Mouse (Mus musculus) MEL (cell line): ENCODE data around the gene Tmem132d. TPM values are rescaled to one million over a fixed set of nuclear protein-coding genes. Genes with fewer than 3 reads are reported as not detected.
A peak's percentile ranks its signal among the peaks of the same experiment; 100 is the strongest.

ENCODE experiments used
- DNase-seq: peaks from one replicate; pipeline ENCODE4 v3.0.0; 2011; ENCODE audit warnings: low read depth, low spot score
- H3K27ac ChIP-seq: 2 replicates; pipeline ENCODE4 v1.5.1; 2012; ENCODE audit warnings: low read depth, mild to moderate bottlenecking, control low read depth, low read length, moderate library complexity; ENCODE audit not compliant: control insufficient read depth
- H3K27me3 ChIP-seq, 2 experiments: fragments of 150-350 bp in 1 of 2; sonication (generic) in 1 of 2; 2 replicates each; pipeline ENCODE4 v1.6.1; 2012; ENCODE audit warnings: low read length in 2 of 2, mild to moderate bottlenecking in 2 of 2, improper control_type of control experiment in 1 of 2, moderate library complexity in 1 of 2; ENCODE audit not compliant: insufficient read depth in 2 of 2, control insufficient read depth in 1 of 2
- H3K36me3 ChIP-seq, 2 experiments: 2 replicates each; pipeline ENCODE4 v1.6.1; 2012 to 2014; ENCODE audit warnings: low read length in 2 of 2, improper control_type of control experiment in 1 of 2, inconsistent platforms in 1 of 2, mild to moderate bottlenecking in 1 of 2; ENCODE audit not compliant: insufficient read depth in 2 of 2, control insufficient read depth in 1 of 2
- H3K4me1 ChIP-seq, 2 experiments: fragments of 150-350 bp in 1 of 2; sonication (generic) in 1 of 2; 2 replicates each; pipeline ENCODE4 v1.6.1; 2012; ENCODE audit warnings: low read length in 2 of 2, improper control_type of control experiment in 1 of 2, mild to moderate bottlenecking in 1 of 2; ENCODE audit not compliant: insufficient read depth in 2 of 2, control insufficient read depth in 1 of 2
- H3K4me3 ChIP-seq, 2 experiments: fragments of 150-350 bp in 1 of 2; sonication (generic) in 1 of 2; 2 replicates each; pipeline ENCODE4 v1.5.1; 2012; ENCODE audit warnings: low read depth in 2 of 2, low read length in 2 of 2, mild to moderate bottlenecking in 2 of 2, moderate library complexity in 2 of 2, control low read depth in 1 of 2, improper control_type of control experiment in 1 of 2; ENCODE audit not compliant: control insufficient read depth in 1 of 2, insufficient read depth in 1 of 2
- H3K79me2 ChIP-seq: 2 replicates; pipeline ENCODE4 v1.6.1; 2012; ENCODE audit warnings: mild to moderate bottlenecking, low read length, moderate library complexity; ENCODE audit not compliant: control insufficient read depth, poor library complexity, insufficient read depth
- H3K9ac ChIP-seq: 2 replicates; pipeline ENCODE4 v1.6.1; 2012; ENCODE audit warnings: low read depth, mild to moderate bottlenecking, control low read depth, low read length, moderate library complexity; ENCODE audit not compliant: control insufficient read depth, poor library complexity, severe bottlenecking
- H3K9me3 ChIP-seq: fragments of 150-350 bp; sonication (generic); replicated peaks from 2 replicates; pipeline ENCODE4 v1.6.1; 2012; ENCODE audit warnings: mild to moderate bottlenecking, low read length, improper control_type of control experiment, moderate library complexity; ENCODE audit not compliant: insufficient read depth
- CTCF ChIP-seq, 3 experiments: IDR thresholded peaks in 2 of 3; conservative IDR thresholded peaks in 1 of 3; 2 replicates each; pipeline ENCODE4 v1.5.1; 2011 to 2012; ENCODE audit warnings: low read length in 3 of 3, low read depth in 2 of 3, mild to moderate bottlenecking in 2 of 3, improper control_type of control experiment in 1 of 3, inconsistent platforms in 1 of 3, mixed read lengths in 1 of 3, moderate library complexity in 1 of 3; ENCODE audit not compliant: control insufficient read depth in 1 of 3, insufficient read depth in 1 of 3, poor library complexity in 1 of 3, severe bottlenecking in 1 of 3
- E2F4 ChIP-seq: IDR thresholded peaks from 2 replicates; pipeline ENCODE4 v1.6.1; 2011; ENCODE audit warnings: low read depth, low read length, improper control_type of control experiment, borderline replicate concordance
- ELF1 ChIP-seq: IDR thresholded peaks from 2 replicates; pipeline ENCODE4 v1.6.1; 2014; ENCODE audit warnings: low read depth, mild to moderate bottlenecking, inconsistent platforms, low read length, improper control_type of control experiment, moderate library complexity
- EP300 ChIP-seq, 2 experiments: IDR thresholded peaks; 2 replicates each; pipeline ENCODE4 v1.6.1; 2011; ENCODE audit warnings: improper control_type of control experiment in 2 of 2, low read length in 2 of 2, low read depth in 1 of 2, mild to moderate bottlenecking in 1 of 2
- GABPA ChIP-seq: IDR thresholded peaks from 2 replicates; pipeline ENCODE4 v1.6.1; 2012; ENCODE audit warnings: low read depth, mild to moderate bottlenecking, inconsistent platforms, low read length, improper control_type of control experiment, moderate library complexity
- HCFC1 ChIP-seq: IDR thresholded peaks from 2 replicates; pipeline ENCODE4 v1.6.1; 2012; ENCODE audit warnings: low read depth, mild to moderate bottlenecking, inconsistent platforms, low read length, improper control_type of control experiment, moderate library complexity
- KAT2A ChIP-seq: conservative IDR thresholded peaks from 2 replicates; pipeline ENCODE4 v1.6.1; 2012; ENCODE audit warnings: low read depth, low read length, improper control_type of control experiment, inconsistent platforms
- MXI1 ChIP-seq: IDR thresholded peaks from 2 replicates; pipeline ENCODE4 v1.6.1; 2011; ENCODE audit warnings: mild to moderate bottlenecking, low read depth, low read length, improper control_type of control experiment
- NELFE ChIP-seq: IDR thresholded peaks from 2 replicates; pipeline ENCODE4 v1.6.1; 2011; ENCODE audit warnings: low read depth, low read length, improper control_type of control experiment
- RCOR1 ChIP-seq: IDR thresholded peaks from 2 replicates; pipeline ENCODE4 v1.6.1; 2012; ENCODE audit warnings: low read depth, mild to moderate bottlenecking, inconsistent platforms, low read length, improper control_type of control experiment
- SIN3A ChIP-seq: IDR thresholded peaks from 2 replicates; pipeline ENCODE4 v1.6.1; 2012; ENCODE audit warnings: low read length, improper control_type of control experiment, inconsistent platforms
- TBP ChIP-seq: IDR thresholded peaks from 2 replicates; pipeline ENCODE4 v1.8.0; 2011; ENCODE audit warnings: low read depth, low read length, improper control_type of control experiment
- TCF12 ChIP-seq: IDR thresholded peaks from 2 replicates; pipeline ENCODE4 v1.6.1; 2014; ENCODE audit warnings: low read depth, mild to moderate bottlenecking, inconsistent platforms, low read length, improper control_type of control experiment, moderate library complexity
- USF2 ChIP-seq, 2 experiments: IDR thresholded peaks; 2 replicates each; pipeline ENCODE4 v1.6.1; 2011 to 2012; ENCODE audit warnings: improper control_type of control experiment in 2 of 2, low read length in 2 of 2, borderline replicate concordance in 1 of 2, inconsistent platforms in 1 of 2, low read depth in 1 of 2, mild to moderate bottlenecking in 1 of 2; ENCODE audit not compliant: insufficient read depth in 1 of 2
- ZC3H11A ChIP-seq: IDR thresholded peaks from 2 replicates; pipeline ENCODE4 v1.6.1; 2012; ENCODE audit warnings: low read depth, mild to moderate bottlenecking, inconsistent platforms, low read length, improper control_type of control experiment
- polyA plus RNA-seq, 2 experiments: library from polyadenylated mRNA; stranded (reverse) in 1 of 2; unstranded in 1 of 2; fragments of >175 nt in 1 of 2; fragments of >200 nt in 1 of 2; gene quantifications; 2 replicates each; pipeline versions ENCODE4 v1.2.1 to v1.2.4; 2012; ENCODE audit warnings: low replicate concordance in 2 of 2, low read depth in 1 of 2; ENCODE audit not compliant: insufficient read length in 2 of 2, insufficient read depth in 1 of 2, missing spikeins in 1 of 2
- total RNA-seq: library from RNA; depleted of rRNA; stranded (reverse); fragments of 300-350 nt; gene quantifications from 2 replicates; pipeline ENCODE4 v1.2.3, GENCODE M21; 2012

Gene Tmem132d
- total and polyA plus RNA-seq, 3 experiments, result not detected

- TF ChIP-seq EP300 (IDR thresholded peaks at IDR 0.05; ENCODE audit: low read depth in 1 of 2, low read length in 2 of 2), result no peak
- no peak for TF ChIP-seq ELF1
- TF ChIP-seq MXI1, result no peak
- no peak for TF ChIP-seq SIN3A
- no peak for TF ChIP-seq HCFC1
- TF ChIP-seq USF2 (IDR thresholded peaks at IDR 0.05; ENCODE audit: borderline replicate concordance in 1 of 2, insufficient read depth in 1 of 2, low read depth in 1 of 2, low read length in 2 of 2), result no peak
- no peak for TF ChIP-seq RCOR1
- no peak for TF ChIP-seq E2F4
- TF ChIP-seq KAT2A, result no peak
- TF ChIP-seq GABPA, result no peak
- no peak for TF ChIP-seq ZC3H11A
- TF ChIP-seq TBP, result no peak
- no peak for TF ChIP-seq NELFE
- TF ChIP-seq TCF12, result no peak
- H3K36me3 ChIP-seq, result no peaks in the 10 kb centered on the region
- H3K9me3 ChIP-seq, result no peaks in the 10 kb centered on the region
- H3K9ac ChIP-seq, result no peak overlapping the region
- H3K27me3 ChIP-seq, result no peaks in the 10 kb centered on the region
- no peak overlapping the region for H3K27ac ChIP-seq
- no peaks in the 10 kb centered on the region for H3K4me1 ChIP-seq
- no peak overlapping the region for H3K4me3 ChIP-seq
- no peak for DNase-seq
- H3K79me2 ChIP-seq, result no peaks in the 10 kb centered on the region
Observed at GRCm38 (mm10) chr5:128113107-128113506, 319.8 kb downstream of the Tmem132d start.

GRCm38 (mm10) chr5:128112518-128112917, 320.4 kb downstream of the Tmem132d start:
- H3K27ac ChIP-seq, result no peak overlapping the region

GRCm38 (mm10) chr5:128111664-128112063, 321.2 kb downstream of the Tmem132d start:
- no peak overlapping the region for H3K27ac ChIP-seq
- peak; percentile 2 for DNase-seq
- peak in 2 of 3 experiments; percentile 28 to 37; a peak in 3 of 6 replicates for TF ChIP-seq CTCF (IDR thresholded peaks at IDR 0.05 in 2 of 3, conservative IDR thresholded peaks at IDR 0.05 in 1 of 3; ENCODE audit: control insufficient read depth in 1 of 3, insufficient read depth in 1 of 3, low read depth in 2 of 3, low read length in 3 of 3, poor library complexity in 1 of 3, severe bottlenecking in 1 of 3)
- TF ChIP-seq EP300 (IDR thresholded peaks at IDR 0.05; ENCODE audit: low read depth in 1 of 2, low read length in 2 of 2), result no peak
- H3K4me3 ChIP-seq, result no peak overlapping the region
- no peaks in the 10 kb centered on the region for H3K27me3 ChIP-seq
- H3K9ac ChIP-seq, result no peak overlapping the region
- no peaks in the 10 kb centered on the region for H3K36me3 ChIP-seq
- H3K79me2 ChIP-seq, result no peaks in the 10 kb centered on the region
- no peaks in the 10 kb centered on the region for H3K9me3 ChIP-seq
- no peaks in the 10 kb centered on the region for H3K4me1 ChIP-seq

More at GRCm38 (mm10) chr5:128112518-128112917, 320.4 kb downstream of the Tmem132d start:
- Histone ChIP-seq H3K27me3 (no peaks in the 10 kb centered on the region), H3K4me1 (no peaks in the 10 kb centered on the region), H3K9ac (no peak overlapping the region), H3K4me3 (no peak overlapping the region), H3K36me3 (no peaks in the 10 kb centered on the region), H3K9me3 (no peaks in the 10 kb centered on the region)
- no peak for DNase-seq
- no peak for TF ChIP-seq ELF1
- peak in 2 of 3 experiments; percentile 7 to 18; a peak in 2 of 6 replicates for TF ChIP-seq CTCF (IDR thresholded peaks at IDR 0.05 in 2 of 3, conservative IDR thresholded peaks at IDR 0.05 in 1 of 3; ENCODE audit: control insufficient read depth in 1 of 3, insufficient read depth in 1 of 3, low read depth in 2 of 3, low read length in 3 of 3, poor library complexity in 1 of 3, severe bottlenecking in 1 of 3)
- TF ChIP-seq, all 39 proteins: peak for 1
- no peaks in the 10 kb centered on the region for H3K79me2 ChIP-seq
